Comparison of ENCODE assay signal across 8 mouse cellular contexts in genomic region chr8:69790773-69791367, GRCm38 (mm10). TPM values are rescaled to one million over a fixed set of nuclear protein-coding genes. Genes with fewer than 3 reads are reported as not detected.
DNase-seq lines count a peak whose midpoint lies in the region; ATAC-seq and TF ChIP-seq lines count a peak whose summit lies in the region.

Gene Atp13a1 (plus strand): TSS chr8:69791163.
Gene Zfp866 (minus strand): TSS chr8:69791178.

- peak; percentile 89 for DNase-seq in c-Kit-positive CD71-positive TER-119-positive erythroid progenitor cells, embryonic 14.5 days (ENCODE audit: low spot score)
- peak; percentile 86 to 92 for DNase-seq in heart, postnatal 14 days
- DNase-seq in layer of hippocampus, adult 11-12 months (ENCODE audit: low spot score), result peak; percentile 87
- peak; percentile 89 to 91 for DNase-seq in lung, adult 18-20 months
- DNase-seq in testis, postnatal 14 days (ENCODE audit: low spot score), result peak; percentile 91

- TF ChIP-seq EP300 in ES-Bruce4 (IDR thresholded peaks at IDR 0.05; ENCODE audit: insufficient read depth, low read depth, low read length), result no peak

- H3K9me3 ChIP-seq in ES-Bruce4 (replicated peaks; ENCODE audit: control insufficient read depth, insufficient read depth, low read length, poor library complexity, severe bottlenecking), result no peaks in the 10 kb centered on the region
- no peaks in the 10 kb centered on the region for H3K9me3 ChIP-seq in forebrain, embryonic 13.5 days (replicated peaks)
- H3K9me3 ChIP-seq in neural tube, embryonic 15.5 days (replicated peaks), result no peaks in the 10 kb centered on the region

- H3K27ac ChIP-seq in ES-Bruce4 (ENCODE audit: insufficient read depth, low read length), result peak within 1 kb of the TSS; percentile 94
- H3K27ac ChIP-seq in forebrain, embryonic 13.5 days, result peak within 1 kb of the TSS; percentile 69
- H3K27ac ChIP-seq in neural tube, embryonic 15.5 days (replicated peaks), result peak within 1 kb of the TSS; percentile 85

- H3K4me2 ChIP-seq in forebrain, embryonic 13.5 days, result peak within 1 kb of the TSS; percentile 89
- H3K4me2 ChIP-seq in neural tube, embryonic 15.5 days, result peak within 1 kb of the TSS; percentile 78

- H3K27me3 ChIP-seq in ES-Bruce4 (ENCODE audit: control insufficient read depth, insufficient read depth, low read length, poor library complexity, severe bottlenecking), result no peaks in the 10 kb centered on the region
- no peaks in the 10 kb centered on the region for H3K27me3 ChIP-seq in forebrain, embryonic 13.5 days
- H3K27me3 ChIP-seq in neural tube, embryonic 15.5 days (replicated peaks), result no peaks in the 10 kb centered on the region

- H3K4me3 ChIP-seq in ES-Bruce4 (ENCODE audit: low read depth, low read length), result peak within 1 kb of the TSS; percentile 94
- peak within 1 kb of the TSS; percentile 100 for H3K4me3 ChIP-seq in forebrain, embryonic 13.5 days
- H3K4me3 ChIP-seq in neural tube, embryonic 15.5 days (replicated peaks), result peak within 1 kb of the TSS; percentile 100

- peak within 1 kb of the TSS; percentile 96 for H3K9ac ChIP-seq in ES-Bruce4 (ENCODE audit: low read depth, poor library complexity, severe bottlenecking)
- H3K9ac ChIP-seq in forebrain, embryonic 13.5 days, result peak within 1 kb of the TSS; percentile 98
- H3K9ac ChIP-seq in neural tube, embryonic 15.5 days (replicated peaks), result peak within 1 kb of the TSS; percentile 87

- TF ChIP-seq POLR2A in ES-Bruce4 (IDR thresholded peaks at IDR 0.05; ENCODE audit: insufficient read depth, low read length), result peak; percentile 90

- no peak for TF ChIP-seq CTCF in ES-Bruce4 (IDR thresholded peaks at IDR 0.05; ENCODE audit: low read depth, low read length)

- intact Hi-C loops in heart, postnatal 14 days (cut with DNase I), result loop anchor here (5.0 kb wide), 1 partner anchor 74 kb away; no protein-coding TSS in a partner anchor

- no peaks in the 10 kb centered on the region for H3K4me1 ChIP-seq in ES-Bruce4 (ENCODE audit: control insufficient read depth, insufficient read depth, low read length)
- H3K4me1 ChIP-seq in forebrain, embryonic 13.5 days, result peaks cover 29% of the 10 kb centered on the region
- H3K4me1 ChIP-seq in neural tube, embryonic 15.5 days, result peaks cover 36% of the 10 kb centered on the region

- H3K36me3 ChIP-seq in ES-Bruce4 (ENCODE audit: control insufficient read depth, insufficient read depth, low read length, poor library complexity, severe bottlenecking), result peaks cover 27% of the 10 kb centered on the region
- peaks cover 29% of the 10 kb centered on the region for H3K36me3 ChIP-seq in forebrain, embryonic 13.5 days (ENCODE audit: poor library complexity, severe bottlenecking)
- H3K36me3 ChIP-seq in neural tube, embryonic 15.5 days, result peaks cover 30% of the 10 kb centered on the region

- peak; percentile 96 for ATAC-seq in forebrain, embryonic 13.5 days
- ATAC-seq in neural tube, embryonic 15.5 days (ENCODE audit: low FRiP score), result peak; percentile 96

- WGBS in forebrain, embryonic 13.5 days, result under 1% methylated on average over 38 of the region's 38 CpGs
- under 1% methylated on average over 38 of the region's 38 CpGs for WGBS in neural tube, embryonic 15.5 days

RNA-seq across cellular contexts. Expression of gene Atp13a1, which starts in this region (rescaled TPM):
- 31.1 and 32.2 TPM in 2 replicates for polyA plus RNA-seq in ES-Bruce4 (2011; ENCODE audit: insufficient read depth, insufficient read length, low read depth, missing spikeins)
- 41.7 and 45.5 TPM in 2 replicates for polyA plus RNA-seq in forebrain, embryonic 13.5 days (2015; fragmentation: Nextera tagmentation; extraction: Ambion mirVana)
- total RNA-seq in heart, postnatal 14 days (2021), result 10 to 100 TPM; 17.8 to 19.3 TPM
- polyA plus RNA-seq in neural tube, embryonic 15.5 days (2015; fragmentation: Nextera tagmentation; extraction: Ambion mirVana), result 50.3 and 50.5 TPM in 2 replicates

RNA-seq across cellular contexts. Expression of gene Zfp866, which starts in this region (rescaled TPM):
- polyA plus RNA-seq in ES-Bruce4 (2011; ENCODE audit: insufficient read depth, insufficient read length, low read depth, missing spikeins), result 38.3 and 41.1 TPM in 2 replicates
- polyA plus RNA-seq in forebrain, embryonic 13.5 days (2015; fragmentation: Nextera tagmentation; extraction: Ambion mirVana), result 43.0 and 45.4 TPM in 2 replicates
- 10 to 100 TPM; 19.5 to 19.8 TPM for total RNA-seq in heart, postnatal 14 days (2021)
- 35.8 and 36.7 TPM in 2 replicates for polyA plus RNA-seq in neural tube, embryonic 15.5 days (2015; fragmentation: Nextera tagmentation; extraction: Ambion mirVana)

Comparison
In these comparisons a context has a peak if more than half of its experiments do, and no peak if none do; other contexts are left out.
1. Peak in every context shown above with its lines: DNase-seq, ATAC-seq, H3K4me3 ChIP-seq and H3K27ac ChIP-seq.